Mouse (Mus musculus): ENCODE measurements around the gene Slc16a6. TPM values are rescaled to one million over a fixed set of nuclear protein-coding genes. Genes with fewer than 3 reads are reported as not detected.
A peak's percentile ranks its signal among the peaks of the same experiment; 100 is the strongest.

Slc16a6 gene
- 4.1 and 6.3 TPM in 2 replicates for polyA plus RNA-seq (2015; fragmentation: Nextera tagmentation; extraction: Ambion mirVana)

DNA sequence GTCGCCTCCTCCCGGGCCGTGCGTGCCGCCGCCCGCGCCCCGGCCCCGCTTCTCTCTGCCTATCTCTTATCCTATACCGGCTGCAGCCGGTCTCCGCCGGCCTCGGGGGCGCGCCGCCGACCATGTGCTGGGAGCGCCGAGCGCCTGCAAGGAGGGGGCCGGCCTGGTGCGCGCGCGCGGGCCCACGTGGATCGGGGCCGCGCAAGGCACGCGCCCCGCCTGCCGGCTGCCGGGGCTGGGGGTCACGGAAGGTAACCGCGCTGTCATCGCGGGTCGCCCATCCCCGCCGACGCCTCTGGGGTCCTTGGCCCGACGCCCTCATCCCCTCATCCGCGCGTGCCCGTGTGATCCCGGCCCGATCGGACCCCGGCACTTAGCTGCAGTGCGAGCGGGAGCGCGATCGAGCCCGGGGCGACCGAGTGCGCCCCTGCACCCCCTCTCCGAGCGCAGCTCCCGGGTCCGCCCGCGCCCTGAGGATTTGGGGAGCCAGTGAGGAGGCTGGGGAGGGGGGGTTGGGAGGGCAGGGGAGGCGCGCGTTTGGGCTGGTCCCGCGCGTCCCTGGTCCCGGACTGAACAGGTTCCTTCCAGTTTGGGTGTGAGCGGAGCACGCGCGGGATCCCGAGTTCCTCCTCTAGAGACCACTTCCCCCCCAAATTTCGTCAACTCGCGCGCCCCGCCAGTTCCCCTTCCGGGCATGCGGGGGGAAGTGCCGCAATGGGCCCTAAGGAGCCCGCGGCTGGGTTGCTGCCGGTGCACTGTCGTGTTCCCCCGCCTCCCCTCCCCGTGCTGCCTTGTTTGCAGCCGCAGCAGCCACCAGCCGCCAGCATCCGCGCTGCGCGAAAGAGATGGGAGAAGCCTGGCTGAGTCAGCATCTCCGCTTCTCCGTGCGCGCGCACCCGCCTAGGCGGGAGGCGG lies at the start of gene Slc16a6, which contains the start of gene Arsg:
Gene Slc16a6, minus strand, starts transcription at position 428 of the 915 bp plus-strand sequence.
Gene Arsg, plus strand, starts transcription at position 204 of the 915 bp plus-strand sequence.
- Histone ChIP-seq H3K27ac (peak within 1 kb of the TSS; percentile 95), H3K4me1 (replicated peaks) (peaks cover 51% of the 10 kb centered on the region), H3K4me2 (peak within 1 kb of the TSS; percentile 83), H3K36me3 (no peaks in the 10 kb centered on the region), H3K9ac (peak within 1 kb of the TSS; percentile 88), H3K27me3 (peaks cover 16% of the 10 kb centered on the region; the same call in 1 of the 2 replicates), H3K9me3 (no peaks in the 10 kb centered on the region), H3K4me3 (peak within 1 kb of the TSS; percentile 71)
- peak; percentile 86 for ATAC-seq (ENCODE audit: low FRiP score)
- WGBS = 1% methylated on average over 102 of the region's 111 CpGs

GRCm38 (mm10) chr11:109520958-109521357 lies 47.6 kb upstream of the Slc16a6 start:
- H3K4me3 ChIP-seq = no peak overlapping the region
- H3K36me3 ChIP-seq = no peaks in the 10 kb centered on the region
- H3K4me1 ChIP-seq (replicated peaks) = no peaks in the 10 kb centered on the region
- no peak overlapping the region for H3K27ac ChIP-seq
- H3K4me2 ChIP-seq = no peak overlapping the region
- no peak for ATAC-seq (ENCODE audit: low FRiP score)
- H3K9me3 ChIP-seq = no peaks in the 10 kb centered on the region
- H3K27me3 ChIP-seq = no peaks in the 10 kb centered on the region
- no peak overlapping the region for H3K9ac ChIP-seq
- WGBS = 57% methylated on average over 7 of the region's 7 CpGs

GRCm38 (mm10) chr11:109517816-109518215 lies 44.4 kb upstream of the Slc16a6 start:
- Histone ChIP-seq H3K4me2 (no peak overlapping the region), H3K4me3 (no peak overlapping the region), H3K27ac (no peak overlapping the region), H3K36me3 (no peaks in the 10 kb centered on the region), H3K9ac (no peak overlapping the region), H3K9me3 (no peaks in the 10 kb centered on the region), H3K4me1 (replicated peaks) (no peaks in the 10 kb centered on the region), H3K27me3 (no peaks in the 10 kb centered on the region)
- ATAC-seq (ENCODE audit: low FRiP score) = no peak
- WGBS = 94% methylated on average over 3 of the region's 3 CpGs

DNA sequence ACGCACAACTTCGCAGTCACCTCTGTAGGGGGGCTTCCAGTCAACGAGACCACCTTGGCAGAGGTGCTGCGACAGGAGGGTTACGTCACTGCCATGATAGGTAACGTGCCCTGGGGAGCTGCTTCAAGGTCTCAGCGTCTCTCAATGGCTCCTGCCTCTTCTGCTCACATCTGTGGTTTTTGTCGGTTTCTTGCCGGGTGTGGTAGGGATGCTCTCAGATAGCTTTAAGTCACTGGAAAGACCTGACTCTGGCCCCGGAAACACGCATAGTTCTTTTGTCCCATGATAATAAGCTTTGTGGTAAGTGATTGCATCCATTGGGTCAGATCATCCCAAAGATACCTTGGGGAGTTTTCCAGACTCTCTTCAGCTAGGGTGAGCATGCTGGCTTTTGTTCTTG lies 43.9 kb upstream of the Slc16a6 start:
- 92% methylated on average over 11 of the region's 11 CpGs for WGBS
- Histone ChIP-seq H3K9me3 (no peaks in the 10 kb centered on the region), H3K4me3 (no peak overlapping the region), H3K27ac (no peak overlapping the region), H3K27me3 (no peaks in the 10 kb centered on the region), H3K4me2 (no peak overlapping the region), H3K4me1 (replicated peaks) (no peaks in the 10 kb centered on the region), H3K9ac (no peak overlapping the region), H3K36me3 (no peaks in the 10 kb centered on the region)
- no peak for ATAC-seq (ENCODE audit: low FRiP score)

- Histone ChIP-seq H3K27ac (no peak overlapping the region), H3K9ac (no peak overlapping the region), H3K27me3 (no peaks in the 10 kb centered on the region), H3K4me1 (replicated peaks) (no peaks in the 10 kb centered on the region), H3K4me3 (no peak overlapping the region), H3K4me2 (no peak overlapping the region), H3K9me3 (no peaks in the 10 kb centered on the region), H3K36me3 (no peaks in the 10 kb centered on the region)
- ATAC-seq (ENCODE audit: low FRiP score) = no peak
- WGBS = 73% methylated on average over 3 of the region's 3 CpGs
Observed at GRCm38 (mm10) chr11:109514064-109514612, 40.7 kb upstream of the Slc16a6 start.

DNA sequence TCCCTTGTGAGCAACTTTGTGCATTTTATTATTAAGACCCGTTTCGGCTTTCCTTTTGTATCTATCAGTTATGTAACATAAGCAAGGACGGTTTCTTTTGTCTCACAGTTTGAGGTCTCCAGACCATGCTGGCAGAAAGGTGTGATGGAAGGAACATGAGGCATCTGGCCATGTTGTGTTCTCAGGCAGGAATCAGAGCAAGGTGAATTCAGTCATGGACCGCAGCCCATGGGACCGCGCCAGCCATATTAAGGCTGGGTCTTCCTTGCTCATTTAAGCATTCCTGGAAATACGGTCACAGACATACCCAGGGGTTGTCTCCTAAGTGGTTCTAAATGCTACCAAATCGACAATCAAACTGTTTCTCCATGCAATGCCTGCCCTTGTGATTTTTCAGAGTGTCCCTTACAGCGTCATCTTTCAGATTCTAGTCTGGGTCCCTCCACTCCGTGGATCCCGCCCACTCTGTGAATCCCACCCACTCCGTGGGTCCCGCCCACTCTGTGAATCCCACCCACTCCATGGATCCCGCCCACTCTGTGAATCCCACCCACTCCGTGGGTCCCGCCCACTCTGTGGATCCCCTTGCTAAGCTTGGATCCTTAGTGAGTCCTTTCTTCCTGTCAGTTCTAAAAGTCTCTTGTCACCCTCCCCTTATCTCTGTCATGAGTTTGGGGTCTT lies 39.7 kb upstream of the Slc16a6 start:
- WGBS = 90% methylated on average over 16 of the region's 16 CpGs
- H3K4me3 ChIP-seq = no peak overlapping the region
- no peaks in the 10 kb centered on the region for H3K27me3 ChIP-seq
- no peak overlapping the region for H3K4me2 ChIP-seq
- no peaks in the 10 kb centered on the region for H3K36me3 ChIP-seq
- no peak overlapping the region for H3K9ac ChIP-seq
- no peaks in the 10 kb centered on the region for H3K9me3 ChIP-seq
- no peak for ATAC-seq (ENCODE audit: low FRiP score)
- H3K4me1 ChIP-seq (replicated peaks) = no peaks in the 10 kb centered on the region
- H3K27ac ChIP-seq = no peak overlapping the region

DNA sequence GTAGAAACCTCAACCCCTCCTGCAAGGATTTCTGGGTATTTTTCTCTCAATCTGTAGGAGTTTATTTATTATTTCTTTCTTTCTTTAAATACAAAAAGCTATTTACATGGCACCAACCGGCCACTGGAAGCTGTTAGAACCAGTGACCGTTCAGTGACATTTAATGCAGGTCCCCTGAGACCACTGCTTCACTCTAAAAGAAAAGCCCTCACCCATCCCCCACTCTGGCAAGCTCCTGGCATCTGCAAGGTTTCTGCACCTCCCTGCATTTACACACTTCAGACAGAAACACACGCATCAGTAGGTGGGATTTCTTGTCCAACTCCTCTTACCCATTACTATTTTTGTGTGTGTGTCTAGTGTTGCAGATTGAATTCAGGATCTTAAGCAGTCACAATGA lies 33.7 kb upstream of the Slc16a6 start:
- ATAC-seq (ENCODE audit: low FRiP score) = no peak
- no peak overlapping the region for H3K4me2 ChIP-seq
- H3K27me3 ChIP-seq = no peaks in the 10 kb centered on the region
- H3K27ac ChIP-seq = no peak overlapping the region
- WGBS = 46% methylated on average over 3 of the region's 3 CpGs
- no peak overlapping the region for H3K4me3 ChIP-seq
- H3K9ac ChIP-seq = no peak overlapping the region
- H3K4me1 ChIP-seq (replicated peaks) = 0 out of 2 replicates have a peak, but pooled peaks cover 5% of the 10 kb centered on the region
- H3K36me3 ChIP-seq = no peaks in the 10 kb centered on the region
- H3K9me3 ChIP-seq = no peaks in the 10 kb centered on the region

DNA sequence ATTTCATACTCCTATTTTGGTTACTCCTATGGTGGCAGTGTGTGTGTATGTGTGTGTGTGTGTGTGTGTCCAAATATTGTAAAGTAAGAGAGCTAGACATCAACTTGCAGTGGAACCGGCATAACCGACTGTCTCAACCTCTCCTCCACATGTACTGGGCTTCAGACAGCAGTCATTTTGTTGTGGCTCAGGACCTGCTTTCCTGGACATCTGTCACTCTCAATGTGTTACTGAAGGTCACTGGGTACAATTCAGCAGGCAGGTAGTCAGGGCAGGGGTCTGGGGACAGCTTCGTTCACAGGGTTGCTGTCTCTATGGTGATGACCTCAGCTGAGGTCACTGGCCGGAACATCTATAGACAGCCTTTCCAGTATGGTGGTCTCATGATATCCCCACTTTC lies 32.4 kb upstream of the Slc16a6 start:
- Histone ChIP-seq H3K9me3 (no peaks in the 10 kb centered on the region), H3K27ac (no peak overlapping the region), H3K4me1 (replicated peaks) (0 out of 2 replicates have a peak, but pooled peaks cover 5% of the 10 kb centered on the region), H3K4me3 (no peak overlapping the region), H3K36me3 (no peaks in the 10 kb centered on the region), H3K9ac (no peak overlapping the region), H3K4me2 (no peak overlapping the region), H3K27me3 (no peaks in the 10 kb centered on the region)
- ATAC-seq (ENCODE audit: low FRiP score) = no peak
- 82% methylated on average over 4 of the region's 4 CpGs for WGBS

DNA sequence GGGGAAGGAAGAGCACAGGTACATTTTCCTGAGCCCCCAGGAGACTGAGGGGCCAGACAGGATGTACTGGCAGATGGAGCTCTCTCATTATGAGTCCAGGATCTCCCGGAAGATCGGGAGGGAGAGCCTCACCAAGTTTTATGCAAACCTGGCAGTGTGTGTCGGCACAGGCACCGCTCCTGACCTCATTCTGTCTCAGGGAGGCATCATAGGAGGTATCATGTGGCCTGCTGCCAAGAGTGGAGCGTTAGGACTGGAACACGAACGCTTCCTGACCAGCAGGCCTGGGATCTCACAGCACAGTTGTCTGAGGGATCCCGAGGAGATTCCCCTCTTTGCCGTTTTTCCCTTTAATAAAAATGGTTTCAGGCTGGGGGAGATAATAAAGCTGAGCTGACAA lies 31.6 kb upstream of the Slc16a6 start:
- no peak overlapping the region for H3K4me3 ChIP-seq
- no peaks in the 10 kb centered on the region for H3K36me3 ChIP-seq
- no peak for ATAC-seq (ENCODE audit: low FRiP score)
- H3K9ac ChIP-seq = no peak overlapping the region
- no peak overlapping the region for H3K27ac ChIP-seq
- no peaks in the 10 kb centered on the region for H3K9me3 ChIP-seq
- 0 out of 2 replicates have a peak, but pooled peaks cover 5% of the 10 kb centered on the region for H3K4me1 ChIP-seq (replicated peaks)
- 68% methylated on average over 9 of the region's 9 CpGs for WGBS
- H3K27me3 ChIP-seq = 0 out of 2 replicates have a peak, but pooled peaks cover 2% of the 10 kb centered on the region
- H3K4me2 ChIP-seq = no peak overlapping the region

DNA sequence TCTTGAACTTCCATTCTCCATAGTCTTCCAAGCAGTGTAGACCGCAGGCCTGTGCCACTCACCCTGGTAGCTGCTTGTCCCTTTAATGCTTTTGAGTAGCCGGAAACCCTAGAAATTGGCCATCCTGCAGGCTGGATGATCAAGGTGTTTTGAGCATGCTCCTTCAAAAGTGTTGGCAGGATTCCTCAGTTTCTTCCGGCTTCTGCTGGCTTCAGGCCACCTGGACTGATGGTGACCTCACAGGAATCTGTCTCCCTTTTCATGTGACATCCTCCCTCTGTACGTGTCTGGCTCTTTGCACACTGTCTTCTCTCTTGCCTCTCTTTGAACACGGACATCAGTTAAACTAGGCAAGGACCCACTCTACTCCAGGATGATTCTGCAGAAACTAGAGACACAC lies 26.8 kb upstream of the Slc16a6 start:
- H3K4me1 ChIP-seq (replicated peaks) = peaks cover 28% of the 10 kb centered on the region
- no peak overlapping the region for H3K27ac ChIP-seq
- H3K9ac ChIP-seq = no peak overlapping the region
- no peaks in the 10 kb centered on the region for H3K9me3 ChIP-seq
- no peak overlapping the region for H3K4me3 ChIP-seq
- WGBS = 93% methylated on average over 5 of the region's 5 CpGs
- no peaks in the 10 kb centered on the region for H3K36me3 ChIP-seq
- H3K27me3 ChIP-seq = 0 out of 2 replicates have a peak, but pooled peaks cover 5% of the 10 kb centered on the region
- ATAC-seq (ENCODE audit: low FRiP score) = no peak
- H3K4me2 ChIP-seq = no peak overlapping the region

GRCm38 (mm10) chr11:109497990-109498389 lies 24.6 kb upstream of the Slc16a6 start:
- no peak overlapping the region for H3K4me3 ChIP-seq
- H3K4me2 ChIP-seq = no peak overlapping the region
- H3K4me1 ChIP-seq (replicated peaks) = peaks cover 35% of the 10 kb centered on the region
- ATAC-seq (ENCODE audit: low FRiP score) = no peak
- H3K36me3 ChIP-seq = no peaks in the 10 kb centered on the region
- no peaks in the 10 kb centered on the region for H3K9me3 ChIP-seq
- WGBS = 70% methylated on average over 9 of the region's 9 CpGs
- H3K27ac ChIP-seq = no peak overlapping the region
- no peak overlapping the region for H3K9ac ChIP-seq
- H3K27me3 ChIP-seq = 0 out of 2 replicates have a peak, but pooled peaks cover 5% of the 10 kb centered on the region

Measured in hindbrain, embryonic 13.5 days (tissue).